In the genomic region with DNA sequence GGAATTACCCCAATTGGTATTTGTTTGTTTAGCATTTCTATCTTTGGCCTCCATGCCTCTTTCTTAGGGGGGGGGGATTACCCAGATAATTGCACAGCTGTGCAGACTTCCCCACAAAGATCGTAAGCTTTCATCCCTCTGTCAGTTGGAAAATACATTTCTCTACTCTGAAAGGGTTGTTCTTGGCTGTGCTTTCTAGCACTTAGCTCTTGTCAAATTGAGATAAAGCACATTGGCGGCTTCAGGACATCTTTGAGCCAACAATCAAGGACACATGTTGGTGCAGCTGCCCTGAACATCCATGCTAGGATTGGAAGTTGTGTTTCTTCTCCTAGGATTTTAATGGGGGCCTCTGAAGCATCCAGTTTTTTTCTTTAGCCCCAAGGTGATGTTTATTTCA, we compare ENCODE assay signal across 15 mouse cellular contexts.
DNase-seq lines count a peak whose midpoint lies in the region; ATAC-seq lines count a peak whose summit lies in the region.
"Had no signal": no experiment of that assay in that cellular context is flagged by ENCODE, and none has a peak within 500 bp of the region (broad histone marks: within the 10 kb centered on the region; RNA-seq: fewer than 3 reads in every experiment).

No protein-coding gene starts in this region.

- no peak overlapping the region for H3K4me3 ChIP-seq in heart, embryonic 12.5 days
- H3K4me3 ChIP-seq in lung, embryonic 16.5 days (ENCODE audit: low read length), result no peak overlapping the region
- no peak overlapping the region for H3K4me3 ChIP-seq in kidney, embryonic 16.5 days (ENCODE audit: low read length)
- H3K4me3 ChIP-seq: embryonic facial prominence, embryonic 12.5 days; forebrain, embryonic 13.5 days; neural tube, embryonic 13.5 days had no signal

- peaks cover 12% of the 10 kb centered on the region for H3K27me3 ChIP-seq in heart, embryonic 12.5 days (replicated peaks)
- no peaks in the 10 kb centered on the region for H3K27me3 ChIP-seq in lung, embryonic 16.5 days (ENCODE audit: control insufficient read depth, insufficient read depth, low read depth, low read length)
- H3K27me3 ChIP-seq in kidney, embryonic 16.5 days (ENCODE audit: insufficient read depth, low read length), result no peaks in the 10 kb centered on the region
- H3K27me3 ChIP-seq: embryonic facial prominence, embryonic 12.5 days; forebrain, embryonic 13.5 days; neural tube, embryonic 13.5 days had no signal

- H3K4me1 ChIP-seq in heart, embryonic 12.5 days (replicated peaks), result peaks cover 29% of the 10 kb centered on the region
- H3K4me1 ChIP-seq in lung, embryonic 16.5 days (replicated peaks; ENCODE audit: control insufficient read depth, insufficient read depth, low read length), result peaks cover 13% of the 10 kb centered on the region; the same call in 1 of the 2 replicates
- peaks cover 3% of the 10 kb centered on the region; the same call in 1 of the 2 replicates for H3K4me1 ChIP-seq in kidney, embryonic 16.5 days (ENCODE audit: insufficient read depth, low read length)
- H3K4me1 ChIP-seq: embryonic facial prominence, embryonic 12.5 days; forebrain, embryonic 13.5 days; neural tube, embryonic 13.5 days had no signal

- no peak overlapping the region for H3K4me2 ChIP-seq in heart, embryonic 12.5 days
- H3K4me2 ChIP-seq in lung, embryonic 16.5 days (ENCODE audit: low read depth, low read length), result no peak overlapping the region
- no peak overlapping the region for H3K4me2 ChIP-seq in kidney, embryonic 16.5 days (replicated peaks; ENCODE audit: low read depth, low read length)
- H3K4me2 ChIP-seq: embryonic facial prominence, embryonic 12.5 days; forebrain, embryonic 13.5 days; neural tube, embryonic 13.5 days had no signal

- ATAC-seq in heart, embryonic 12.5 days (ENCODE audit: insufficient number of reproducible peaks, low FRiP score), result no peak
- ATAC-seq in lung, embryonic 16.5 days (ENCODE audit: low read depth), result 0 out of 2 replicates have a peak, but pooled peaks have one; percentile 17
- peak; percentile 61; the same call in 1 of the 2 replicates for ATAC-seq in kidney, embryonic 16.5 days (ENCODE audit: low FRiP score, low TSS enrichment)
- ATAC-seq: forebrain, embryonic 13.5 days; lung, postnatal 0 days had no signal

- no peak overlapping the region for H3K9ac ChIP-seq in heart, embryonic 12.5 days
- H3K9ac ChIP-seq in lung, embryonic 16.5 days (ENCODE audit: low read length), result no peak overlapping the region
- no peak overlapping the region for H3K9ac ChIP-seq in kidney, embryonic 16.5 days (replicated peaks; ENCODE audit: low read length)
- H3K9ac ChIP-seq: embryonic facial prominence, embryonic 12.5 days; forebrain, embryonic 13.5 days; neural tube, embryonic 13.5 days had no signal

- WGBS in heart, embryonic 12.5 days, result 13% methylated on average over 2 of the region's 2 CpGs
- WGBS in lung, embryonic 16.5 days, result 18% methylated on average over 2 of the region's 2 CpGs
- WGBS in kidney, embryonic 16.5 days, result 63% methylated on average over 2 of the region's 2 CpGs

- DNase-seq in heart, adult 11 months, result peak; percentile 96
- DNase-seq in lung, postnatal 14 days, result no peak
- peak; percentile 4 for DNase-seq in brain, embryonic 18.5 days (ENCODE audit: low read depth, low spot score)
- no peak for DNase-seq in spleen, postnatal 10 days (ENCODE audit: low spot score in 2 of 2)
- no peak for DNase-seq in liver
- DNase-seq: cerebellum, adult 9-11 months; gastrocnemius, postnatal 14 days; midbrain, embryonic 14.5 days had no signal

- H3K9me3 ChIP-seq in heart, embryonic 12.5 days (replicated peaks), result no peaks in the 10 kb centered on the region
- no peaks in the 10 kb centered on the region for H3K9me3 ChIP-seq in lung, embryonic 16.5 days (ENCODE audit: control insufficient read depth, low read length)
- no peaks in the 10 kb centered on the region for H3K9me3 ChIP-seq in kidney, embryonic 16.5 days (ENCODE audit: low read length)
- H3K9me3 ChIP-seq: embryonic facial prominence, embryonic 12.5 days; forebrain, embryonic 13.5 days; neural tube, embryonic 13.5 days had no signal

- no peak overlapping the region for H3K27ac ChIP-seq in heart, embryonic 12.5 days (ENCODE audit: poor library complexity, severe bottlenecking)
- no peak overlapping the region for H3K27ac ChIP-seq in lung, embryonic 16.5 days (ENCODE audit: low read length)
- no peak overlapping the region for H3K27ac ChIP-seq in kidney, embryonic 16.5 days (ENCODE audit: low read length)
- H3K27ac ChIP-seq: embryonic facial prominence, embryonic 12.5 days; forebrain, embryonic 13.5 days; neural tube, embryonic 13.5 days had no signal

- H3K36me3 ChIP-seq in heart, embryonic 12.5 days, result no peaks in the 10 kb centered on the region
- H3K36me3 ChIP-seq in lung, embryonic 16.5 days (ENCODE audit: control insufficient read depth, insufficient read depth, low read length), result no peaks in the 10 kb centered on the region
- no peaks in the 10 kb centered on the region for H3K36me3 ChIP-seq in kidney, embryonic 16.5 days (ENCODE audit: insufficient read depth, low read length)
- H3K36me3 ChIP-seq: embryonic facial prominence, embryonic 12.5 days; neural tube, embryonic 13.5 days had no signal

Comparison
In these comparisons a context has a peak if more than half of its experiments do, and no peak if none do; other contexts are left out.
1. DNase-seq: peak in heart, adult 11 months (single experiment) and brain, embryonic 18.5 days (single experiment); none in lung, postnatal 14 days (single experiment), spleen, postnatal 10 days (0 of 2) and liver (single experiment).